Mouse (Mus musculus) adipocyte (in vitro differentiated cells): ENCODE measurements around the gene Umps.

ENCODE experiments used
- DNase-seq: peaks from one replicate; pipeline ENCODE4 v3.0.0-alpha.2; 2016; ENCODE audit warnings: low spot score

The Umps gene

GRCm38 (mm10) chr16:33954793-33955192 lies 12.0 kb downstream of the Umps start:
- no peak for DNase-seq

GRCm38 (mm10) chr16:33953008-33953407 lies 13.8 kb downstream of the Umps start:
- no peak for DNase-seq

- peak; percentile 99 for DNase-seq
Observed at GRCm38 (mm10) chr16:33950830-33951229, 16.0 kb downstream of the Umps start.

- no peak for DNase-seq
Observed at GRCm38 (mm10) chr16:33950386-33950785, 16.5 kb downstream of the Umps start.

- no peak for DNase-seq
Observed at GRCm38 (mm10) chr16:33947664-33948571, 18.9 kb downstream of the Umps start.

- peak; percentile 77 for DNase-seq
Observed at GRCm38 (mm10) chr16:33946021-33946420, 20.8 kb downstream of the Umps start.

GRCm38 (mm10) chr16:33944772-33945171 lies 22.1 kb downstream of the Umps start:
- no peak for DNase-seq

GRCm38 (mm10) chr16:33944126-33944525 lies 22.7 kb downstream of the Umps start:
- peak; percentile 39 for DNase-seq

- no peak for DNase-seq
Observed at GRCm38 (mm10) chr16:33943388-33943787, 23.4 kb downstream of the Umps start.

- DNase-seq: no peak
Observed at GRCm38 (mm10) chr16:33942341-33942740, 24.5 kb downstream of the Umps start.

GRCm38 (mm10) chr16:33941271-33941781 lies 25.5 kb downstream of the Umps start:
- DNase-seq: peak; percentile 37

- DNase-seq: no peak
Observed at GRCm38 (mm10) chr16:33940095-33940494, 26.7 kb downstream of the Umps start.

GRCm38 (mm10) chr16:33939636-33940035 lies 27.2 kb downstream of the Umps start:
- DNase-seq: no peak

- no peak for DNase-seq
Observed at GRCm38 (mm10) chr16:33939133-33939531, 27.7 kb downstream of the Umps start.

- DNase-seq: no peak
Observed at GRCm38 (mm10) chr16:33938311-33939132, 28.3 kb downstream of the Umps start.

- DNase-seq: no peak
Observed at GRCm38 (mm10) chr16:33937567-33937966, 29.3 kb downstream of the Umps start.

- DNase-seq: no peak
Observed at GRCm38 (mm10) chr16:33936885-33937284, 30.0 kb downstream of the Umps start.

- DNase-seq: no peak
Observed at GRCm38 (mm10) chr16:33935407-33935785, 31.4 kb downstream of the Umps start.

- DNase-seq: peak; percentile 74
Observed at GRCm38 (mm10) chr16:33934701-33935406, 32.0 kb downstream of the Umps start.

GRCm38 (mm10) chr16:33933411-33933810 lies 33.4 kb downstream of the Umps start:
- no peak for DNase-seq

GRCm38 (mm10) chr16:33932126-33932525 lies 34.7 kb downstream of the Umps start:
- no peak for DNase-seq

- no peak for DNase-seq
Observed at GRCm38 (mm10) chr16:33931682-33932081, 35.2 kb downstream of the Umps start.
